Mouse (Mus musculus) heart, embryonic 14.5 days (tissue): ENCODE data around the gene Immp2l. TPM values are rescaled to one million over a fixed set of nuclear protein-coding genes. Genes with fewer than 3 reads are reported as not detected.

ENCODE experiments used
- ATAC-seq: fragments of 200-750 bp; cut with Nextera tagmentation; 2 replicates; pipeline ENCODE4 v1.8.0; 2017; ENCODE audit warnings: low read depth, moderate TSS enrichment; ENCODE audit not compliant: insufficient number of reproducible peaks, insufficient read depth, low FRiP score
- H3K27ac ChIP-seq, 2 experiments: fragments of 200-500 bp in 1 of 2; fragments of 300-500 bp in 1 of 2; sonication (generic) in 1 of 2; replicated peaks in 1 of 2; 2 replicates each; pipeline ENCODE4 v1.5.1; 2012 to 2014; ENCODE audit warnings: low read depth in 2 of 2, low read length in 2 of 2, control low read depth in 1 of 2, mild to moderate bottlenecking in 1 of 2, mixed read lengths in 1 of 2; ENCODE audit not compliant: control insufficient read depth in 1 of 2, insufficient read depth in 1 of 2
- H3K27me3 ChIP-seq: fragments of 300-500 bp; sonication (generic); 2 replicates; pipeline ENCODE4 v1.6.1; 2014; ENCODE audit warnings: mild to moderate bottlenecking, low read length, control low read depth; ENCODE audit not compliant: control insufficient read depth, insufficient read depth
- H3K36me3 ChIP-seq: fragments of 300-500 bp; sonication (generic); 2 replicates; pipeline ENCODE4 v1.6.1; 2014; ENCODE audit warnings: mild to moderate bottlenecking, control low read depth, low read length, mixed read lengths; ENCODE audit not compliant: control insufficient read depth, insufficient read depth
- H3K4me1 ChIP-seq, 2 experiments: fragments of 200-500 bp in 1 of 2; fragments of 300-500 bp in 1 of 2; sonication (generic) in 1 of 2; 2 replicates each; pipeline ENCODE4 v1.6.1; 2012 to 2014; ENCODE audit warnings: low read length in 2 of 2, control low read depth in 1 of 2, mixed read lengths in 1 of 2; ENCODE audit not compliant: control insufficient read depth in 2 of 2, insufficient read depth in 2 of 2
- H3K4me2 ChIP-seq: fragments of 300-500 bp; sonication (generic); 2 replicates; pipeline ENCODE4 v1.6.1; 2014; ENCODE audit warnings: mild to moderate bottlenecking, low read length
- H3K4me3 ChIP-seq, 2 experiments: fragments of 200-500 bp in 1 of 2; fragments of 300-500 bp in 1 of 2; sonication (generic) in 1 of 2; 2 replicates each; pipeline ENCODE4 v1.5.1; 2012 to 2014; ENCODE audit warnings: low read length in 2 of 2, mild to moderate bottlenecking in 2 of 2, control low read depth in 1 of 2, low read depth in 1 of 2, moderate library complexity in 1 of 2; ENCODE audit not compliant: control insufficient read depth in 1 of 2, insufficient read depth in 1 of 2
- H3K9ac ChIP-seq: fragments of 300-500 bp; sonication (generic); 2 replicates; pipeline ENCODE4 v1.6.1; 2014; ENCODE audit warnings: mild to moderate bottlenecking, low read length
- H3K9me3 ChIP-seq: fragments of 300-500 bp; sonication (generic); 2 replicates; pipeline ENCODE4 v1.6.1; 2016; ENCODE audit warnings: low read length, control low read depth; ENCODE audit not compliant: control insufficient read depth
- WGBS: fragments of 180-500 bp; shearing (Covaris S2); extraction: QIAGEN DNeasy Blood & Tissue Kit; methylation state at CpG from one replicate; pipeline ENCODE4 v1.1.7; 2014; 5-methylcytosine and 5-hydroxymethylcytosine counted together
- polyA plus RNA-seq: library from polyadenylated mRNA; unstranded; fragments of >200 nt; fragmentation: Nextera tagmentation; extraction: Ambion mirVana; gene quantifications from 2 replicates; pipeline ENCODE4 v1.2.1, GENCODE M21; 2014

Gene Immp2l
- polyA plus RNA-seq, 1 experiment from 2014 or later, result 11.4 TPM

GRCm38 (mm10) chr12:41575221-41575620 lies 551.3 kb downstream of the Immp2l start:
- H3K4me2 ChIP-seq, result no peak overlapping the region
- H3K9ac ChIP-seq, result no peak overlapping the region
- no peaks in the 10 kb centered on the region for H3K27me3 ChIP-seq
- no peak for ATAC-seq
- no peak overlapping the region for H3K4me3 ChIP-seq
- 68% methylated on average over 4 of the region's 4 CpGs for WGBS
- H3K4me1 ChIP-seq, result no peaks in the 10 kb centered on the region
- no peaks in the 10 kb centered on the region for H3K9me3 ChIP-seq
- no peak overlapping the region for H3K27ac ChIP-seq
- H3K36me3 ChIP-seq, result no peaks in the 10 kb centered on the region

GRCm38 (mm10) chr12:41593401-41593800 lies 569.5 kb downstream of the Immp2l start:
- H3K9ac ChIP-seq, result no peak overlapping the region
- no peaks in the 10 kb centered on the region for H3K36me3 ChIP-seq
- no peak overlapping the region for H3K4me3 ChIP-seq
- no peak overlapping the region for H3K4me2 ChIP-seq
- H3K9me3 ChIP-seq, result no peaks in the 10 kb centered on the region
- H3K27me3 ChIP-seq, result no peaks in the 10 kb centered on the region
- WGBS, result 71% methylated on average over 5 of the region's 5 CpGs
- H3K27ac ChIP-seq, result no peak overlapping the region
- H3K4me1 ChIP-seq, result no peaks in the 10 kb centered on the region
- ATAC-seq, result no peak

GRCm38 (mm10) chr12:41594037-41594436 lies 570.1 kb downstream of the Immp2l start:
- Histone ChIP-seq H3K4me3 (no peak overlapping the region), H3K9ac (no peak overlapping the region), H3K27me3 (no peaks in the 10 kb centered on the region), H3K27ac (no peak overlapping the region), H3K4me1 (no peaks in the 10 kb centered on the region), H3K4me2 (no peak overlapping the region), H3K9me3 (no peaks in the 10 kb centered on the region), H3K36me3 (no peaks in the 10 kb centered on the region)
- ATAC-seq, result no peak
- 86% methylated on average over 4 of the region's 4 CpGs for WGBS

GRCm38 (mm10) chr12:41615271-41615670 lies 591.4 kb downstream of the Immp2l start:
- Histone ChIP-seq H3K4me2 (no peak overlapping the region), H3K4me3 (no peak overlapping the region), H3K27me3 (no peaks in the 10 kb centered on the region), H3K4me1 (no peaks in the 10 kb centered on the region), H3K36me3 (no peaks in the 10 kb centered on the region), H3K27ac (no peak overlapping the region), H3K9me3 (no peaks in the 10 kb centered on the region), H3K9ac (no peak overlapping the region)
- ATAC-seq, result no peak
- WGBS, result 81% methylated on average over 3 of the region's 3 CpGs

- WGBS, result 81% methylated on average over 6 of the region's 6 CpGs
- Histone ChIP-seq H3K4me2 (no peak overlapping the region), H3K27me3 (no peaks in the 10 kb centered on the region), H3K27ac (no peak overlapping the region), H3K4me3 (no peak overlapping the region), H3K9me3 (no peaks in the 10 kb centered on the region), H3K36me3 (no peaks in the 10 kb centered on the region), H3K4me1 (no peaks in the 10 kb centered on the region), H3K9ac (no peak overlapping the region)
- no peak for ATAC-seq
These were observed 597.5 kb downstream of the Immp2l start for GRCm38 (mm10) chr12:41621341-41621740.

GRCm38 (mm10) chr12:41643262-41643661 lies 619.4 kb downstream of the Immp2l start:
- H3K9ac ChIP-seq, result no peak overlapping the region
- WGBS, result 64% methylated on average over 4 of the region's 4 CpGs
- H3K27me3 ChIP-seq, result no peaks in the 10 kb centered on the region
- H3K4me3 ChIP-seq, result no peak overlapping the region
- no peak for ATAC-seq
- no peaks in the 10 kb centered on the region for H3K9me3 ChIP-seq
- no peak overlapping the region for H3K4me2 ChIP-seq
- no peaks in the 10 kb centered on the region for H3K36me3 ChIP-seq
- no peaks in the 10 kb centered on the region; a peak in 2 of 4 replicates for H3K4me1 ChIP-seq
- H3K27ac ChIP-seq, result no peak overlapping the region

GRCm38 (mm10) chr12:41644802-41645551 lies 621.1 kb downstream of the Immp2l start:
- Histone ChIP-seq H3K27ac (no peak overlapping the region), H3K9me3 (no peaks in the 10 kb centered on the region), H3K27me3 (no peaks in the 10 kb centered on the region), H3K4me3 (no peak overlapping the region), H3K36me3 (no peaks in the 10 kb centered on the region), H3K9ac (no peak overlapping the region), H3K4me2 (no peak overlapping the region), H3K4me1 (no peaks in the 10 kb centered on the region; a peak in 2 of 4 replicates)
- 46% methylated on average over 4 of the region's 4 CpGs for WGBS
- ATAC-seq, result no peak
